Mouse (Mus musculus) MEL (cell line): ENCODE measurements at regions not wholly inside any gene's neighbourhood (a gene's known extent, or its start where the extent isn't known, plus 50 kb on each side); places are given as distances from the start of the nearest gene placed in this dataset.

Experiments used
- CTCF ChIP-seq, 3 experiments: IDR thresholded peaks in 2 of 3; conservative IDR thresholded peaks in 1 of 3; 2 replicates each; pipeline ENCODE4 v1.5.1; 2011 to 2012; ENCODE audit warnings: low read length in 3 of 3, low read depth in 2 of 3, mild to moderate bottlenecking in 2 of 3, improper control_type of control experiment in 1 of 3, inconsistent platforms in 1 of 3, mixed read lengths in 1 of 3, moderate library complexity in 1 of 3; ENCODE audit not compliant: control insufficient read depth in 1 of 3, insufficient read depth in 1 of 3, poor library complexity in 1 of 3, severe bottlenecking in 1 of 3
- EP300 ChIP-seq, 2 experiments: IDR thresholded peaks; 2 replicates each; pipeline ENCODE4 v1.6.1; 2011; ENCODE audit warnings: improper control_type of control experiment in 2 of 2, low read length in 2 of 2, low read depth in 1 of 2, mild to moderate bottlenecking in 1 of 2
- MAFK ChIP-seq: IDR thresholded peaks from 2 replicates; pipeline ENCODE4 v1.6.1; 2011; ENCODE audit warnings: low read depth, mild to moderate bottlenecking, low read length, improper control_type of control experiment, borderline replicate concordance
- MXI1 ChIP-seq: IDR thresholded peaks from 2 replicates; pipeline ENCODE4 v1.6.1; 2011; ENCODE audit warnings: mild to moderate bottlenecking, low read depth, low read length, improper control_type of control experiment
- NELFE ChIP-seq: IDR thresholded peaks from 2 replicates; pipeline ENCODE4 v1.6.1; 2011; ENCODE audit warnings: low read depth, low read length, improper control_type of control experiment
- POLR2A ChIP-seq, 2 experiments: IDR thresholded peaks; 2 replicates each; pipeline ENCODE4 v1.6.1; 2011 to 2012; ENCODE audit warnings: low read length in 2 of 2, mild to moderate bottlenecking in 2 of 2, control low read depth in 1 of 2, improper control_type of control experiment in 1 of 2, low read depth in 1 of 2, moderate library complexity in 1 of 2; ENCODE audit not compliant: control insufficient read depth in 1 of 2, insufficient read depth in 1 of 2, poor library complexity in 1 of 2
- RAD21 ChIP-seq: IDR thresholded peaks from 2 replicates; pipeline ENCODE4 v1.6.1; 2011; ENCODE audit warnings: mild to moderate bottlenecking, low read depth, low read length, improper control_type of control experiment
- SIN3A ChIP-seq: IDR thresholded peaks from 2 replicates; pipeline ENCODE4 v1.6.1; 2012; ENCODE audit warnings: low read length, improper control_type of control experiment, inconsistent platforms
- ZMIZ1 ChIP-seq: IDR thresholded peaks from 2 replicates; pipeline ENCODE4 v1.6.1; 2012; ENCODE audit warnings: low read depth, mild to moderate bottlenecking, inconsistent platforms, low read length, improper control_type of control experiment, moderate library complexity

GRCm38 (mm10) chr13:47858946-47859345 is 402.1 kb upstream of the Id4 start:
- no peak for TF ChIP-seq MXI1
- TF ChIP-seq CTCF (IDR thresholded peaks at IDR 0.05 in 2 of 3, conservative IDR thresholded peaks at IDR 0.05 in 1 of 3; ENCODE audit: control insufficient read depth in 1 of 3, insufficient read depth in 1 of 3, low read depth in 2 of 3, low read length in 3 of 3, poor library complexity in 1 of 3, severe bottlenecking in 1 of 3) = no peak
- TF ChIP-seq POLR2A (IDR thresholded peaks at IDR 0.05; ENCODE audit: control insufficient read depth in 1 of 2, insufficient read depth in 1 of 2, low read depth in 1 of 2, low read length in 2 of 2, poor library complexity in 1 of 2) = no peak
- no peak for TF ChIP-seq ZMIZ1
- TF ChIP-seq MAFK = no peak
- no peak for TF ChIP-seq RAD21
- no peak for TF ChIP-seq NELFE
- no peak for TF ChIP-seq EP300 (IDR thresholded peaks at IDR 0.05; ENCODE audit: low read depth in 1 of 2, low read length in 2 of 2)
- TF ChIP-seq SIN3A = no peak
